Mouse (Mus musculus): Measurements from ENCODE around the gene Atp8a2. TPM values are rescaled to one million over a fixed set of nuclear protein-coding genes. Genes with fewer than 3 reads are reported as not detected.

Atp8a2 gene
- polyA plus RNA-seq (2016; fragmentation: Nextera tagmentation; extraction: Ambion mirVana), result 23.8 and 25.0 TPM in 2 replicates

GRCm38 (mm10) chr14:60196884-60197283, at the start of gene Atp8a2:
Gene Atp8a2 (minus strand): TSS chr14:60197179.
- H3K9ac ChIP-seq, result no peak within 1 kb of the TSS
- no peaks in the 10 kb centered on the region for H3K4me1 ChIP-seq
- no peak within 1 kb of the TSS for H3K4me3 ChIP-seq
- no peak for ATAC-seq (ENCODE audit: low FRiP score, low read depth)
- no peak within 1 kb of the TSS for H3K27ac ChIP-seq
- no peak within 1 kb of the TSS for H3K4me2 ChIP-seq (replicated peaks)
- 88% methylated on average over 7 of the region's 7 CpGs for WGBS
- H3K36me3 ChIP-seq, result no peaks in the 10 kb centered on the region
- H3K9me3 ChIP-seq, result no peaks in the 10 kb centered on the region
- H3K27me3 ChIP-seq (replicated peaks), result no peaks in the 10 kb centered on the region

- Histone ChIP-seq H3K4me1 (no peaks in the 10 kb centered on the region), H3K4me2 (replicated peaks) (no peak overlapping the region), H3K9me3 (no peaks in the 10 kb centered on the region), H3K36me3 (peaks cover 53% of the 10 kb centered on the region), H3K27me3 (replicated peaks) (no peaks in the 10 kb centered on the region), H3K9ac (no peak overlapping the region), H3K4me3 (no peak overlapping the region), H3K27ac (no peak overlapping the region)
- 86% methylated on average over 3 of the region's 3 CpGs for WGBS
- ATAC-seq (ENCODE audit: low FRiP score, low read depth), result no peak
Measured at GRCm38 (mm10) chr14:60238551-60238950, 41.6 kb upstream of the Atp8a2 start.

GRCm38 (mm10) chr14:60219886-60220285, 22.9 kb upstream of the Atp8a2 start:
- 94% methylated on average over 10 of the region's 10 CpGs for WGBS
- Histone ChIP-seq H3K9me3 (no peaks in the 10 kb centered on the region), H3K4me3 (no peak overlapping the region), H3K4me1 (no peaks in the 10 kb centered on the region), H3K27ac (no peak overlapping the region), H3K27me3 (replicated peaks) (no peaks in the 10 kb centered on the region), H3K9ac (no peak overlapping the region), H3K36me3 (peaks cover 10% of the 10 kb centered on the region; the same call in 1 of the 2 replicates), H3K4me2 (replicated peaks) (no peak overlapping the region)
- ATAC-seq (ENCODE audit: low FRiP score, low read depth), result no peak

GRCm38 (mm10) chr14:60217616-60218015, 20.6 kb upstream of the Atp8a2 start:
- no peaks in the 10 kb centered on the region for H3K9me3 ChIP-seq
- H3K9ac ChIP-seq, result no peak overlapping the region
- peaks cover 10% of the 10 kb centered on the region; the same call in 1 of the 2 replicates for H3K36me3 ChIP-seq
- ATAC-seq (ENCODE audit: low FRiP score, low read depth), result no peak
- no peaks in the 10 kb centered on the region for H3K4me1 ChIP-seq
- no peak overlapping the region for H3K4me3 ChIP-seq
- no peak overlapping the region for H3K4me2 ChIP-seq (replicated peaks)
- WGBS, result 97% methylated on average over 4 of the region's 4 CpGs
- H3K27me3 ChIP-seq (replicated peaks), result no peaks in the 10 kb centered on the region
- H3K27ac ChIP-seq, result no peak overlapping the region

- Histone ChIP-seq H3K36me3 (peaks cover 5% of the 10 kb centered on the region; the same call in 1 of the 2 replicates), H3K9me3 (no peaks in the 10 kb centered on the region), H3K4me3 (no peak overlapping the region), H3K9ac (no peak overlapping the region), H3K4me2 (replicated peaks) (no peak overlapping the region), H3K27ac (no peak overlapping the region), H3K27me3 (replicated peaks) (no peaks in the 10 kb centered on the region), H3K4me1 (no peaks in the 10 kb centered on the region)
- ATAC-seq (ENCODE audit: low FRiP score, low read depth), result no peak
- 88% methylated on average over 1 of the region's 1 CpGs for WGBS
Measured at GRCm38 (mm10) chr14:60216125-60216524, 19.1 kb upstream of the Atp8a2 start.

DNA sequence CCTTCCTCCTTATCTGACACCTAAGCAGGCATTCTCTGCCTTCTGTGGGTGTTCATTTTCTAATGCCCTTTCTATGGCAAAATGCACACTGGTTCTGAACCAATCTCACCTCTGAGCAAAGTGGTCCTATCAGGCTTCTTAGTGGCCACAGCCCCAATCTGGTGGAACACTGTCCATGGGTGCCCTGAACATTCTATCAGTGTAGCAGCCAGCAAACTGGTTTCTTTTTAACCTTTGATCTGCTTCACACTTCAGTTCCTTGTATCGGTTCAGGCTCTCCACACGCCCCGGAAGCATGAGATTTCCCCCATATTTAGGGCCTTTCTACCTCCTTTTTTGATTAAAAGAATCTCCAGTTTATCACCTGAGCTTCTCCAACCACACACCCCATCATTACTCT, 18.0 kb upstream of the Atp8a2 start:
- Histone ChIP-seq H3K9ac (no peak overlapping the region), H3K4me1 (no peaks in the 10 kb centered on the region), H3K27me3 (replicated peaks) (no peaks in the 10 kb centered on the region), H3K36me3 (peaks cover 3% of the 10 kb centered on the region; the same call in 1 of the 2 replicates), H3K4me2 (replicated peaks) (no peak overlapping the region), H3K4me3 (no peak overlapping the region), H3K9me3 (no peaks in the 10 kb centered on the region), H3K27ac (no peak overlapping the region)
- WGBS, result 94% methylated on average over 3 of the region's 3 CpGs
- no peak for ATAC-seq (ENCODE audit: low FRiP score, low read depth)

DNA sequence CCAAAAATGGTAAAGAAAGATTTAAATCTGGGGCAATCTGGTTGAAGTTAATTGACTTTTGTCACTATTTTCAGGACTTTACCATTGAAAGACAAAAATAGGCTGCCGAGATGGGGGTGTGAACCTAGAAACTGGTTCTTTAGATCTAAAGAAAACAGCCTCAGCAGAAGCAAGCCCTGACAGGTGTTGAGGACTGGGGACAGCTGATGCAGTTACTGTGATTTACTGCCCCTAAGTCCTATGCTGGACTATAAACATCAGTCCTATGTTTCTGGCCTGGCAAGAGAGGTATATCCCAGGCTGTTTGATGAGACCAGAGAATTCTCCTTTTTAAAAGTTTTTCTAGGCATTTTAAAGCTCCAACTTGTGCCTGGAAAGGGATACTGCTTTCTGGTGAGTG, 17.1 kb upstream of the Atp8a2 start:
- Histone ChIP-seq H3K27ac (no peak overlapping the region), H3K4me3 (no peak overlapping the region), H3K4me2 (replicated peaks) (no peak overlapping the region), H3K9me3 (no peaks in the 10 kb centered on the region), H3K27me3 (replicated peaks) (no peaks in the 10 kb centered on the region), H3K36me3 (no peaks in the 10 kb centered on the region; the same call in 1 of the 2 replicates), H3K9ac (no peak overlapping the region), H3K4me1 (no peaks in the 10 kb centered on the region)
- ATAC-seq (ENCODE audit: low FRiP score, low read depth), result no peak
- WGBS, result 60% methylated on average over 1 of the region's 1 CpGs

GRCm38 (mm10) chr14:60209166-60209565, 12.2 kb upstream of the Atp8a2 start:
- Histone ChIP-seq H3K4me3 (no peak overlapping the region), H3K27ac (no peak overlapping the region), H3K9ac (no peak overlapping the region), H3K4me1 (no peaks in the 10 kb centered on the region), H3K4me2 (replicated peaks) (no peak overlapping the region), H3K27me3 (replicated peaks) (no peaks in the 10 kb centered on the region), H3K36me3 (no peaks in the 10 kb centered on the region), H3K9me3 (no peaks in the 10 kb centered on the region)
- ATAC-seq (ENCODE audit: low FRiP score, low read depth), result no peak
- WGBS, result 94% methylated on average over 7 of the region's 7 CpGs

- WGBS, result 91% methylated on average over 6 of the region's 6 CpGs
Measured at GRCm38 (mm10) chr14:60204993-60205392, 8.0 kb upstream of the Atp8a2 start.

DNA sequence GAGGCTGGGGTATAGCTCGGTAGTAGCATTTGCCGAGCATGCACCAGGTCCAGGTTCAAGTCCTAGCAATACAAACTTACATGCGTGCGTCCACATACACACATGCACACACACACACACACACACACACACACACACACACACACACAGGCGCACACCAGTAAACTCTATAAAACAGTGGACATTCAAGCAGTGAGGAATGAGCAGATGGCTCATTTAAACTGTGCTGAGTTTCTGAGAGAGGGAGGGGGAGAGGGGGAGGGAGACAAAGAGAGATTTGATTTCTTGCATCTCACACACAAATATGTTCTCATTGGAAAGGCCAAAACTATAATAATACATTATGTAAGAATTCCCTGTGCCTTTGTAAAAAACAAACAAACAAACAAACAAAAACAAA, 980 bp downstream of the Atp8a2 start:
- H3K36me3 ChIP-seq, result no peaks in the 10 kb centered on the region
- H3K4me1 ChIP-seq, result no peaks in the 10 kb centered on the region
- no peak overlapping the region for H3K27ac ChIP-seq
- ATAC-seq (ENCODE audit: low FRiP score, low read depth), result no peak
- no peak overlapping the region for H3K4me2 ChIP-seq (replicated peaks)
- no peaks in the 10 kb centered on the region for H3K9me3 ChIP-seq
- H3K27me3 ChIP-seq (replicated peaks), result no peaks in the 10 kb centered on the region
- no peak overlapping the region for H3K4me3 ChIP-seq
- WGBS, result 88% methylated on average over 5 of the region's 5 CpGs
- no peak overlapping the region for H3K9ac ChIP-seq

More at GRCm38 (mm10) chr14:60204993-60205392, 8.0 kb upstream of the Atp8a2 start:
- no peak for ATAC-seq (ENCODE audit: low FRiP score, low read depth)
- no peak overlapping the region for H3K27ac ChIP-seq
- H3K9ac ChIP-seq, result no peak overlapping the region
- no peaks in the 10 kb centered on the region for H3K9me3 ChIP-seq
- no peak overlapping the region for H3K4me2 ChIP-seq (replicated peaks)
- H3K4me3 ChIP-seq, result no peak overlapping the region
- no peaks in the 10 kb centered on the region for H3K4me1 ChIP-seq
- H3K36me3 ChIP-seq, result no peaks in the 10 kb centered on the region
- H3K27me3 ChIP-seq (replicated peaks), result no peaks in the 10 kb centered on the region

GRCm38 (mm10) chr14:60194606-60195005, 2.4 kb downstream of the Atp8a2 start:
- Histone ChIP-seq H3K9ac (no peak overlapping the region), H3K4me2 (replicated peaks) (no peak overlapping the region), H3K4me1 (no peaks in the 10 kb centered on the region), H3K4me3 (no peak overlapping the region), H3K36me3 (no peaks in the 10 kb centered on the region), H3K27me3 (replicated peaks) (no peaks in the 10 kb centered on the region), H3K9me3 (no peaks in the 10 kb centered on the region), H3K27ac (no peak overlapping the region)
- 81% methylated on average over 1 of the region's 1 CpGs for WGBS
- ATAC-seq (ENCODE audit: low FRiP score, low read depth), result no peak

DNA sequence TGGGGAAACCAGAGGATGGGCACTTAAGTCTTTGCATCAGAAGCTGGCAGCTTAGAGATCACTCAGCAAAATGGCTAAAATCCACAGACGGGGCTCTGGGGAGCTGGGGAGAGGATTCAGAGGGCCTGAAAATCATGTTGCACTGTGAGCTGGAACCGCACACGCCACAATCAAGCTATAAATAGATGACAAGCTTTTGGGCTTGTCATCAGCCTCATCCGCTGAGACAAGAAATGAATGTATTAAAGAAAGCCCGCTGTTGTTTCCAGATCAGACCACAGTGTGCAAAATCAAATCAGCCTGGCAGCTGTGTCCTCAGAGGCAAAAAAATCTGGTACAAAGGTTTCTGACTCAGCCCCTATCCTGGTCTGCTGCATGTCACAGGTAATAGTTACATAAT, 7.2 kb downstream of the Atp8a2 start:
- no peak for ATAC-seq (ENCODE audit: low FRiP score, low read depth)
- H3K4me2 ChIP-seq (replicated peaks), result no peak overlapping the region
- no peaks in the 10 kb centered on the region for H3K36me3 ChIP-seq
- no peak overlapping the region for H3K9ac ChIP-seq
- no peaks in the 10 kb centered on the region for H3K27me3 ChIP-seq (replicated peaks)
- no peak overlapping the region for H3K4me3 ChIP-seq
- 84% methylated on average over 5 of the region's 5 CpGs for WGBS
- no peaks in the 10 kb centered on the region for H3K4me1 ChIP-seq
- no peak overlapping the region for H3K27ac ChIP-seq
- H3K9me3 ChIP-seq, result no peaks in the 10 kb centered on the region

GRCm38 (mm10) chr14:60188201-60188825, 8.7 kb downstream of the Atp8a2 start:
- H3K27ac ChIP-seq, result no peak overlapping the region
- H3K4me2 ChIP-seq (replicated peaks), result no peak overlapping the region
- H3K4me3 ChIP-seq, result no peak overlapping the region
- H3K9me3 ChIP-seq, result no peaks in the 10 kb centered on the region
- 82% methylated on average over 5 of the region's 5 CpGs for WGBS
- no peaks in the 10 kb centered on the region for H3K27me3 ChIP-seq (replicated peaks)
- H3K9ac ChIP-seq, result no peak overlapping the region
- no peaks in the 10 kb centered on the region for H3K4me1 ChIP-seq
- no peaks in the 10 kb centered on the region for H3K36me3 ChIP-seq
- no peak for ATAC-seq (ENCODE audit: low FRiP score, low read depth)

Data from neural tube, embryonic 12.5 days (tissue).